In the genomic region with DNA sequence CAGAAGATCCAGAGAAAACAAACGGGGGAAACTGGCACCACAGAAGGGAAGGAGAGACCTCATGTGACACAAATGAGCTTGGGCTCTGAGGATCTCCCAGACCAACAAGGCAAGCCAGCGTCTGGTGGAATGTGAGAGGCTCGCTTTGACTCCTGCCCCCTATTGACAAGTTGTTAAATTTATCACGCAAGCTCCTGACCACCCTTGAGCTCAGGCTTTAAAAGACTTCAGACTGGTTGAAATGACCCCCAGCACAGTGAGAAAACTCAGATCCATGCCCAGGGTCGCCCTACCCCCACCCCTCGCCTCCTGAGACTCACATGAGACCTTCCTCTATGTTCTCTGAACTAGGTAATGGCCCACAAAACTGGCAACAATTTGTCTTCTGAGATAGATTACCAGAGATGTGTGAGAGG, we compare ENCODE assay signal across 8 mouse cellular contexts. TPM values are rescaled to one million over a fixed set of nuclear protein-coding genes. Genes with fewer than 3 reads are reported as not detected.
A peak's percentile ranks its signal among the peaks of the same experiment; 100 is the strongest.
DNase-seq lines count a peak whose midpoint lies in the region; ATAC-seq and TF ChIP-seq lines count a peak whose summit lies in the region.

B230217C12Rik (plus strand) TSS at position 242 of the 416 bp plus-strand sequence.

- peak within 1 kb of the TSS; percentile 83 for H3K9ac ChIP-seq in hindbrain, embryonic 13.5 days
- peak within 1 kb of the TSS; percentile 30; the same call in 1 of the 2 replicates for H3K9ac ChIP-seq in liver, embryonic 15.5 days

- peak within 1 kb of the TSS; percentile 56 for H3K4me3 ChIP-seq in cortical plate, adult 2 months (ENCODE audit: insufficient read depth, low read length)
- peak within 1 kb of the TSS; percentile 60 for H3K4me3 ChIP-seq in hindbrain, embryonic 13.5 days
- H3K4me3 ChIP-seq in liver, embryonic 15.5 days (replicated peaks) = peak within 1 kb of the TSS; percentile 55

- DNase-seq in heart, adult 11 months = peak; percentile 91
- no peak for DNase-seq in heart, postnatal 14 days
- no peak for DNase-seq in gastrocnemius, adult 8-10 months (ENCODE audit: low spot score in 2 of 2)

- peak within 1 kb of the TSS; percentile 75 for H3K27ac ChIP-seq in cortical plate, adult 2 months (ENCODE audit: insufficient read depth, low read length)
- peak within 1 kb of the TSS; percentile 97 for H3K27ac ChIP-seq in hindbrain, embryonic 13.5 days
- peak within 1 kb of the TSS; percentile 20; the same call in 1 of the 2 replicates for H3K27ac ChIP-seq in liver, embryonic 15.5 days (replicated peaks)

- H3K36me3 ChIP-seq in hindbrain, embryonic 13.5 days = peaks cover 25% of the 10 kb centered on the region
- peaks cover 7% of the 10 kb centered on the region for H3K36me3 ChIP-seq in liver, embryonic 15.5 days (replicated peaks)

- peak; percentile 25 for ATAC-seq in CD4-positive, CD25-positive, alpha-beta regulatory T cell, adult 4 months
- ATAC-seq in hindbrain, embryonic 13.5 days (ENCODE audit: low FRiP score) = peak; percentile 70
- peak; percentile 16 for ATAC-seq in liver, embryonic 15.5 days (ENCODE audit: insufficient read depth)
- 0 out of 2 replicates have a peak, but pooled peaks have one; percentile 16 for ATAC-seq in neutrophil, adult 5-6 weeks (ENCODE audit: extremely low read depth, insufficient number of reproducible peaks, low FRiP score, poor library complexity, severe bottlenecking)

- no peaks in the 10 kb centered on the region for H3K9me3 ChIP-seq in hindbrain, embryonic 13.5 days
- H3K9me3 ChIP-seq in liver, embryonic 15.5 days (replicated peaks) = no peaks in the 10 kb centered on the region

- under 1% methylated on average over 6 of the region's 6 CpGs for WGBS in hindbrain, embryonic 13.5 days
- WGBS in liver, embryonic 15.5 days (ENCODE audit: insufficient replicate concordance) = 3% methylated on average over 6 of the region's 6 CpGs

- H3K27me3 ChIP-seq in hindbrain, embryonic 13.5 days = no peaks in the 10 kb centered on the region
- H3K27me3 ChIP-seq in liver, embryonic 15.5 days = no peaks in the 10 kb centered on the region

- peak; percentile 25; the same call in 1 of the 2 replicates for TF ChIP-seq CTCF in cortical plate, adult 2 months (IDR thresholded peaks at IDR 0.05; ENCODE audit: extremely low read depth, insufficient read depth, low read length)

- intact Hi-C loops in heart, postnatal 14 days (cut with DNase I) = loop anchor here (2.0 to 5.0 kb wide), 2 partner anchors 37 to 40 kb away; no protein-coding TSS in a partner anchor

- no peak for TF ChIP-seq POLR2A in cortical plate, adult 2 months (IDR thresholded peaks at IDR 0.05; ENCODE audit: extremely low read depth, insufficient read depth, low read length)

- peak within 1 kb of the TSS; percentile 62 for H3K4me2 ChIP-seq in hindbrain, embryonic 13.5 days
- H3K4me2 ChIP-seq in liver, embryonic 15.5 days = peak within 1 kb of the TSS; percentile 74

- peaks cover 1% of the 10 kb centered on the region for H3K4me1 ChIP-seq in cortical plate, adult 2 months (ENCODE audit: control insufficient read depth, insufficient read depth, low read length)
- peaks cover 24% of the 10 kb centered on the region for H3K4me1 ChIP-seq in hindbrain, embryonic 13.5 days (replicated peaks)
- peaks cover 48% of the 10 kb centered on the region for H3K4me1 ChIP-seq in liver, embryonic 15.5 days (replicated peaks)

RNA-seq across cellular contexts. Expression of gene B230217C12Rik, which starts in this region (rescaled TPM):
- 1 to 10 TPM in 1 of 2 experiments, under 1 TPM in 1; 0.95 to 1.1 TPM for total RNA-seq in heart, postnatal 14 days (2021)
- 1 to 10 TPM; 1.4 TPM for polyA plus RNA-seq in CD4-positive, CD25-positive, alpha-beta regulatory T cell, adult 4 months (2017; shearing (Covaris generic))
- 122 and 130 TPM in 2 replicates for polyA plus RNA-seq in cortical plate, adult 2 months (2012; rRNA removed)
- polyA plus RNA-seq in hindbrain, embryonic 13.5 days (2015; fragmentation: Nextera tagmentation; extraction: Ambion mirVana) = 28.9 and 29.2 TPM in 2 replicates
- 0.30 and 0.39 TPM in 2 replicates for polyA plus RNA-seq in liver, embryonic 15.5 days (2015; fragmentation: Nextera tagmentation; extraction: Ambion mirVana)
- total RNA-seq in neutrophil, adult 5-6 weeks (2017) = 0.47 and 1.2 TPM in 2 replicates
- under 1 TPM; 0.19 to 0.51 (median 0.32) TPM for total RNA-seq in gastrocnemius, adult 8-10 months (2022)

Comparison
In these comparisons a context has a peak if more than half of its experiments do, and no peak if none do; other contexts are left out.
1. RNA of gene B230217C12Rik (polyA plus RNA-seq): 122 to 130 TPM in cortical plate, adult 2 months and 28.9 to 29.2 TPM in hindbrain, embryonic 13.5 days; 1.4 TPM in CD4-positive, CD25-positive, alpha-beta regulatory T cell, adult 4 months and 0.30 to 0.39 TPM in liver, embryonic 15.5 days; every median in the first group is over 10 times any median in the second.
2. Peak in ATAC-seq, H3K4me3 ChIP-seq, H3K27ac ChIP-seq, H3K9ac ChIP-seq and H3K4me2 ChIP-seq in liver, embryonic 15.5 days; RNA of the gene not detected or under 1 TPM.
3. ATAC-seq: peak in every context shown above with its lines; median percentile 70 in hindbrain, embryonic 13.5 days; 25 in CD4-positive, CD25-positive, alpha-beta regulatory T cell, adult 4 months; 16 in liver, embryonic 15.5 days; 16 in neutrophil, adult 5-6 weeks.
4. H3K27ac ChIP-seq: peak in every context shown above with its lines; median percentile 97 in hindbrain, embryonic 13.5 days; 75 in cortical plate, adult 2 months; 20 in liver, embryonic 15.5 days.
5. Peak in every context shown above with its lines, with median percentiles within 50 percentile points of each other: H3K4me3 ChIP-seq.